Mouse (Mus musculus) intestine, embryonic 16.5 days (tissue): Measurements from ENCODE around the gene Sult4a1. TPM values are rescaled to one million over a fixed set of nuclear protein-coding genes. Genes with fewer than 3 reads are reported as not detected.

ENCODE experiments used
- polyA plus RNA-seq: library from polyadenylated mRNA; unstranded; fragments of >200 nt; fragmentation: Nextera tagmentation; extraction: Ambion mirVana; gene quantifications from 2 replicates; pipeline ENCODE4 v1.2.1, GENCODE M21; 2015

The Sult4a1 gene
- polyA plus RNA-seq, 1 experiment from 2014 or later = 5.1 TPM

Other genes starting within 250 kb of the Sult4a1 start
- gene Efcab6, start 40.4 kb downstream of the Sult4a1 start, polyA plus RNA-seq = 0.05 and 0.18 TPM in 2 replicates
- not detected in 2 replicates for gene Pnpla5, start 17.4 kb upstream of the Sult4a1 start, polyA plus RNA-seq
- 0.95 and 1.2 TPM in 2 replicates for gene Pnpla3, start 62.1 kb upstream of the Sult4a1 start, polyA plus RNA-seq
- 152 and 165 TPM in 2 replicates for gene Samm50, start 86.5 kb upstream of the Sult4a1 start, polyA plus RNA-seq
- gene Parvb, start 126.3 kb upstream of the Sult4a1 start, polyA plus RNA-seq = 2.5 TPM in 2 replicates
- gene Parvg, start 218.3 kb upstream of the Sult4a1 start, polyA plus RNA-seq = 3.1 and 3.2 TPM in 2 replicates